Mouse (Mus musculus) stomach, embryonic 16.5 days (tissue): ENCODE data around the gene Krt16. TPM values are rescaled to one million over a fixed set of nuclear protein-coding genes. Genes with fewer than 3 reads are reported as not detected.

Experiments used
- ATAC-seq: fragments of 200-750 bp; cut with Nextera tagmentation; 2 replicates; pipeline ENCODE4 v1.8.0; 2017; ENCODE audit warnings: moderate number of reproducible peaks, moderate TSS enrichment; ENCODE audit not compliant: insufficient read depth, low FRiP score
- H3K27ac ChIP-seq: fragments of 300-500 bp; sonication (generic); 2 replicates; pipeline ENCODE4 v1.5.1; 2014; ENCODE audit warnings: low read length
- H3K27me3 ChIP-seq: fragments of 300-500 bp; sonication (generic); 2 replicates; pipeline ENCODE4 v1.6.1; 2014; ENCODE audit warnings: low read length, control low read depth, mixed read lengths; ENCODE audit not compliant: control insufficient read depth, insufficient read depth
- H3K36me3 ChIP-seq: fragments of 300-500 bp; sonication (generic); 2 replicates; pipeline ENCODE4 v1.6.1; 2014; ENCODE audit warnings: low read length; ENCODE audit not compliant: control insufficient read depth, insufficient read depth
- H3K4me1 ChIP-seq: fragments of 300-500 bp; sonication (generic); 2 replicates; pipeline ENCODE4 v1.6.1; 2014; ENCODE audit warnings: low read length, control low read depth, mixed read lengths; ENCODE audit not compliant: control insufficient read depth, insufficient read depth
- H3K4me2 ChIP-seq: fragments of 300-500 bp; sonication (generic); 2 replicates; pipeline ENCODE4 v1.6.1; 2014; ENCODE audit warnings: low read depth, low read length, mixed read lengths
- H3K4me3 ChIP-seq: fragments of 300-500 bp; sonication (generic); replicated peaks from 2 replicates; pipeline ENCODE4 v1.5.1; 2014; ENCODE audit warnings: mild to moderate bottlenecking, low read length
- H3K9ac ChIP-seq: fragments of 300-500 bp; sonication (generic); 2 replicates; pipeline ENCODE4 v1.6.1; 2014; ENCODE audit warnings: low read length
- H3K9me3 ChIP-seq: fragments of 300-500 bp; sonication (generic); replicated peaks from 2 replicates; pipeline ENCODE4 v1.6.1; 2016; ENCODE audit warnings: low read length, control low read depth; ENCODE audit not compliant: control insufficient read depth
- WGBS: fragments of 180-500 bp; shearing (Covaris S2); extraction: QIAGEN DNeasy Blood & Tissue Kit; methylation state at CpG from one replicate; pipeline ENCODE4 v1.1.7; 2014; 5-methylcytosine and 5-hydroxymethylcytosine counted together
- polyA plus RNA-seq: library from polyadenylated mRNA; unstranded; fragments of >200 nt; fragmentation: Nextera tagmentation; extraction: Ambion mirVana; gene quantifications from 2 replicates; pipeline ENCODE4 v1.2.1, GENCODE M21; 2015

The Krt16 gene
- polyA plus RNA-seq = 1.6 and 2.2 TPM in 2 replicates

DNA sequence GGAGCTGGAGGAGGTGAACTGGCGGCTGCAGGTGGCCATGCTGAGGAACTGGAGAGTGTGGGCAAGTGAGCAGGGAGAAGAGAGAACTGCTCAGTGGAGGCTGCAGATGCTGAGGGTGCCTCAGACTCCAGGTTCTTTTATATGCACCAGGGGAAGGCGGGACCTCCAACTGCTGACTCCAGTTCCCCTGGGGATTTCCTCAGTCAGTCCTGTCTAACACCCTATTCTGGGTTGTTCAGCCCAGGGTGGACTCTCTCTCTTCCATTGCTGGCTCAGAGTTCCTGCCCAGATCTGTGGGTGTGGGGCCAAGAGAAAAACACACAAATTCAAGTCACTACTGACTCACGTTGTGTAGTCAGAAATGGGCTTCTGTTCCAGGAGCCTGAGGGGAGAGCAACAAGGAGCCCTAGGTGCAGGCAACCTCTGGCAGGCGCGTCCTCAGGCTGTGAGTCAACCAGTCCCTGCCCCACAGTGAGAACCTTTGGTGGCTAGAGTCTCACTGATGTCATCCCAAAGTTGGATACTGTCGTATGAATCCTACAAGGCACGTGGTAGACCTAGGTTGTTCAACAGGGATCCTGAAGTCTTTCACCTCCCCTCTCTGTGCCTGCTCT lies at the start of gene Krt16:
Gene Krt16 (minus strand): TSS at position 51 of the 614 bp plus-strand sequence.
- H3K4me2 ChIP-seq = no peak within 1 kb of the TSS
- ATAC-seq = no peak
- no peaks in the 10 kb centered on the region for H3K27me3 ChIP-seq
- no peak within 1 kb of the TSS for H3K4me3 ChIP-seq
- H3K9me3 ChIP-seq = no peaks in the 10 kb centered on the region
- 70% methylated on average over 7 of the region's 7 CpGs for WGBS
- no peak within 1 kb of the TSS for H3K27ac ChIP-seq
- H3K9ac ChIP-seq = no peak within 1 kb of the TSS
- H3K4me1 ChIP-seq = no peaks in the 10 kb centered on the region
- no peaks in the 10 kb centered on the region for H3K36me3 ChIP-seq

DNA sequence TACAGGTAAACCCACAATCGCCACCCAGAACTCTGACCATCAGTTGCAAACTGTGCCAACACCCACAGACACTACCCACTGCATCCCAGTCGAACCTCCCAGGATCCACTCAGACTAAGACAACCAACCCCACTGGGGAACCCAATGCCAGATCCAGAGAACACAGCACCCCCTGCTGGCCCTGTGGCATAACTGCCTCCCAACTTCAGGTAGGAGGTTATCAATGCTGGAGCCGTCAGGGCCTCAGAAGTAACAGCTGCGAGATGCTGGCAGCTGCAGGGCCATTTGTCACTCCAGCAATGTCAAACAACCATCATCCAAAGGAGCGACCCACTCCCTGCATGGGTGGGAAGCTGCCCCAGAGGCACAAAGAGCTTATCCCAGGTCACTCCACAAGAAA lies 49.1 kb upstream of the Krt16 start:
- H3K9ac ChIP-seq = no peak overlapping the region
- no peak for ATAC-seq
- H3K36me3 ChIP-seq = no peaks in the 10 kb centered on the region
- H3K27ac ChIP-seq = no peak overlapping the region
- H3K9me3 ChIP-seq = no peaks in the 10 kb centered on the region
- 23% methylated on average over 5 of the region's 5 CpGs for WGBS
- H3K27me3 ChIP-seq = no peaks in the 10 kb centered on the region
- no peaks in the 10 kb centered on the region for H3K4me1 ChIP-seq
- no peak overlapping the region for H3K4me3 ChIP-seq
- peak overlapping the region; percentile 40 for H3K4me2 ChIP-seq

DNA sequence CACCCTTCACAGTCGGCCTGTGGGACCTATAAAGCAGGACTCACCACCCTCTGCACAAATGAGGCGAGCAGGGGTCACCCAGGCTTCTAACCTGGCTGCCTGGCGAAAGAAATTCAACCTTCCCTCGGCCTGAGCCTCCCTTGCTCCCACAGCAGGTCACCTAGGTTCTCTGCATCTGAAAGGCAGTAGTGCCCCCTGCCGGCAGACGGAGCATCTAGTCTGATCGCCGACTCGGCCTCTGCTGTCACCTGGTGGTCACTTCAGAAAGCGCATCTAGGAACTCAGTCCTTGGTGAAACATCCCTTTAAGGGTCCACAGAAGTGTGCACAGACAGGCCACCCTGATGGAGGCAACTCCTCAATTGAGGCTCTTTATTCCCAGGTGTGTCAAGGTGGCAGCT lies 46.6 kb upstream of the Krt16 start:
- Histone ChIP-seq H3K9me3 (no peaks in the 10 kb centered on the region), H3K4me3 (no peak overlapping the region), H3K27ac (no peak overlapping the region), H3K27me3 (no peaks in the 10 kb centered on the region), H3K9ac (peak overlapping the region; percentile 49; the same call in 1 of the 2 replicates), H3K4me2 (no peak overlapping the region), H3K36me3 (no peaks in the 10 kb centered on the region), H3K4me1 (peaks cover 10% of the 10 kb centered on the region)
- 6% methylated on average over 10 of the region's 10 CpGs for WGBS
- ATAC-seq = peak; percentile 61

DNA sequence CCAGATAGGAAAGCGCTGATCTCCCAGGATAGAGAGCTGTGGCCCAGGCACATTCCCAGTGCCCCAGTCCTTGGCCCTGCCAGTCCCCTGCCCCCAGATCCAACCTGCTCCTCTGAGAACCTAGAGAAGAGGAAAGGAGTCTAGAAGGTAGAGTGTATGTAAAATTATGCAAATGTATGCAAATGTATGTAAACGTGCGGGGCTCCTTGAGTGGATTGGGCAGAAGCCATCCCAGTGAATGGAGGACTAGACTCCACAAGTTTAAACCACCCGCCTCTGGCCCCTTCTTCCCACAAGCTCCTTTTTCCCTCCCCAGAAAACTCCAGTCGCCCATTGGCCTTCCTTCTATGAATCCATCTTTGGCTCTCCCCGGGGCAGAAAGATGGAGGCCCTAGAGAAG lies 44.2 kb upstream of the Krt16 start:
- H3K36me3 ChIP-seq = no peaks in the 10 kb centered on the region
- H3K27ac ChIP-seq = no peak overlapping the region
- no peak overlapping the region for H3K9ac ChIP-seq
- H3K4me1 ChIP-seq = peaks cover 24% of the 10 kb centered on the region
- WGBS = 62% methylated on average over 6 of the region's 6 CpGs
- no peak overlapping the region for H3K4me3 ChIP-seq
- H3K9me3 ChIP-seq = no peaks in the 10 kb centered on the region
- no peaks in the 10 kb centered on the region for H3K27me3 ChIP-seq
- no peak for ATAC-seq
- H3K4me2 ChIP-seq = no peak overlapping the region

DNA sequence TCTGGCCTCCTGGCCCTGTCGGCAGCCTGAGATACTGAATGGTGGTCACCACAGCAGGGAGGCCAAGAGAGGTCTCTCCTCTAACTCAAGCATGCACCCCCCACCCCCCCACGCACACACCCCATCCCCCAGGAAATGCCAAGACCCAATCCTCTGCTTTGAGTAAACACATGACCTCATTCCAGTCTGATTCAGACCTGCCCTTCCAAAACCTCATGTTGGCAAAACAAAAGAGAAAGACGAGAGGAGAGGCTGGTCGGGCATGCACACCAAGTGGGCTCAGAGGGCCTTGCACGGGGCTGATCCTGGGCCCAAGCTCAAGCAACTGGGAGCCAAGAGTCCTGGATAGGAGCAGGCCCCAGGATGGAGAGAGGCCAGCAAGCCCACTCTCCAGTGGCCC lies 41.5 kb upstream of the Krt16 start:
- Histone ChIP-seq H3K36me3 (no peaks in the 10 kb centered on the region), H3K4me2 (no peak overlapping the region), H3K9me3 (no peaks in the 10 kb centered on the region), H3K4me3 (no peak overlapping the region), H3K4me1 (peaks cover 30% of the 10 kb centered on the region), H3K9ac (peak overlapping the region; percentile 66), H3K27ac (peak overlapping the region; percentile 95), H3K27me3 (no peaks in the 10 kb centered on the region)
- 27% methylated on average over 5 of the region's 5 CpGs for WGBS
- no peak for ATAC-seq

DNA sequence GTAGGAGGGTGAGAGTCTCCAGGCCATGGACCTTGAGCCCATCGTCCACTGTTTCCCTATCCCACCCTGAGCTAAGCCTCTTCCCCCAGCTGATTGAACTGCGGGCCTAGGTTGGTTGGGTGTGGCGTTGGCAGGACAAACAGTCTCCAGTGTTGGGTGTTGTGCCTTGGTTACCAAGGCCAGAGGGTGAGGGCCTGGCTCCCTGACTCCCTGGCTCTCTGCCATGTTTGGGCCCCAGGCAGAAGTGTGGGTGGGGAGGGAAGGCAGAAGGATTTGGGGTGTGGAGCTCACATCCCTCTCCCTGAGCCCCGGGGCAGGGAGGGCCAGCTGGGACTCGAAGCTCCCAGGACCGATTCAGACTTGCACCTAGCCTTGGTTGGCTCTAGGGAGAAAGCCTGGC lies 40.2 kb upstream of the Krt16 start:
- Histone ChIP-seq H3K9me3 (no peaks in the 10 kb centered on the region), H3K4me3 (no peak overlapping the region), H3K4me2 (0 out of 2 replicates have a peak overlapping the region, but pooled peaks have one; percentile 13), H3K27ac (peak overlapping the region; percentile 98), H3K4me1 (peaks cover 30% of the 10 kb centered on the region), H3K27me3 (no peaks in the 10 kb centered on the region), H3K9ac (peak overlapping the region; percentile 37; the same call in 1 of the 2 replicates), H3K36me3 (no peaks in the 10 kb centered on the region)
- 57% methylated on average over 6 of the region's 6 CpGs for WGBS
- ATAC-seq = peak; percentile 69

DNA sequence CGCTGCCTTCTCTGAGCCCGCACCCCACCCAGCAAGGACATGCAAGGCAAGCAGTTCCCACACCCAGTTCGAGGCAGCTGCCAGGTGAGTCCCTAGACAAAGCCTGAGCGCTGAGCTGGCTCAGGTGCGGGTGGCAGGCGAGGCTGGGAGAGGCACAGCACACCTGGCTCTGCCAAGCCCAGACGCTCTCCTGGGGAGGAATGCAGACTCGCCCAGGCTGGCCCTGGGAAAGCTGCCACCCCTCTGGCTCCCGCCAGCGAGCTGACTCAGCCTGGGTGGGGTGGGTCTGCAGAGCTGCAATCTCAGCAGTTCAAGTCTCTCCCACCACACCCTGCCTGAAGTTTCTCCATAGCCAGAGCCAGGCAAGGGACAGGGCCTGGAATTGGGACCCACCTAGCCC lies 38.3 kb upstream of the Krt16 start:
- ATAC-seq = peak; percentile 88
- no peaks in the 10 kb centered on the region for H3K9me3 ChIP-seq
- H3K27ac ChIP-seq = peak overlapping the region; percentile 98
- H3K9ac ChIP-seq = peak overlapping the region; percentile 57
- peaks cover 30% of the 10 kb centered on the region for H3K4me1 ChIP-seq
- no peak overlapping the region for H3K4me2 ChIP-seq
- no peak overlapping the region for H3K4me3 ChIP-seq
- no peaks in the 10 kb centered on the region for H3K27me3 ChIP-seq
- H3K36me3 ChIP-seq = no peaks in the 10 kb centered on the region
- 32% methylated on average over 10 of the region's 10 CpGs for WGBS

DNA sequence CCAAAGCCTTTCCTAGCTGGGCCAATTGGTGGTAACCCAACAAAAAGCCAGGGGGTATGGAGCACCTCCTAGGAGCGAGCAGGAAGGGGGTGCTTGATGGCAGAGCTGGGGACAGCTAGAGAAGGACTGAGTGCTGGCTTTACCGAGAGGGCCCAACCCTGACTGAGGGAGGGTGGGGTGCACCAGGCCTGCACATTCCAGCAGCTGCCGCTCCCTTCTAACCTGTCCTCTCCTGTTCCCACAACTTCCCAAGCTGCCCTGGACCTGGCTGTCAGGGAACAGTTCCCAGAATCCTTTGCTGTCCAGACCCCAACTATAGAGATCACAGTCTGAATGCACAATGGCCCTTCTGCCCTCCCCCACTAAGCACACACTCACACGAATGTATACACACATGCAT lies 36.3 kb upstream of the Krt16 start:
- H3K4me1 ChIP-seq = peaks cover 17% of the 10 kb centered on the region
- H3K9me3 ChIP-seq = no peaks in the 10 kb centered on the region
- peak; percentile 53; the same call in 1 of the 2 replicates for ATAC-seq
- no peak overlapping the region for H3K4me2 ChIP-seq
- WGBS = 60% methylated on average over 4 of the region's 4 CpGs
- H3K9ac ChIP-seq = peak overlapping the region; percentile 43
- no peaks in the 10 kb centered on the region for H3K27me3 ChIP-seq
- H3K4me3 ChIP-seq = no peak overlapping the region
- peak overlapping the region; percentile 98 for H3K27ac ChIP-seq
- H3K36me3 ChIP-seq = no peaks in the 10 kb centered on the region

DNA sequence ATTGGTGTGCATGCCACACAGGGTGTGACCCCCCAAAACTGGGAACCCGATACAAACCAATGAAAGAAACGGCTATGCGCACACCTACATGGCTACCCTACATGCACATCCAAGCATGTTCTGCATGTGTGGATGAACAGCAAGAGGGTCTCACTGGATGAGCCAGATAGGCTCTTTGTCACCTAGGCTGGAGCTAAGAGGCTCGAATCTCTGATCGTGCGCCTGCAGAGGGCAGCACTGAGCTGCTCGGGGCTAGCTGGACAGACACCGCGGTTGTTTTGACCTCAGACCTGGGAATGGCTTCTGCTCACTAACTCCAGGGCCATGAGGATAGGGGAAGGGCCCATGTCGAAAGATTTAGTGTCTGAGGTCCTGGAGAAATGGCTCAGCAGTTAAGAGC lies 33.8 kb upstream of the Krt16 start:
- H3K36me3 ChIP-seq = no peaks in the 10 kb centered on the region
- H3K4me1 ChIP-seq = peaks cover 4% of the 10 kb centered on the region; the same call in 1 of the 2 replicates
- H3K4me3 ChIP-seq = no peak overlapping the region
- H3K27ac ChIP-seq = no peak overlapping the region
- H3K9me3 ChIP-seq = no peaks in the 10 kb centered on the region
- WGBS = 24% methylated on average over 10 of the region's 10 CpGs
- no peak overlapping the region for H3K4me2 ChIP-seq
- no peaks in the 10 kb centered on the region for H3K27me3 ChIP-seq
- no peak for ATAC-seq
- H3K9ac ChIP-seq = no peak overlapping the region
